Mouse (Mus musculus) skeletal muscle tissue, adult 2 months (tissue): ENCODE results near the gene Abcf3.

Source experiments
- DNase-seq: peaks from one replicate; pipeline ENCODE4 v3.0.0-alpha.2; 2012; ENCODE audit warnings: low read depth, low spot score

The Abcf3 gene

GRCm38 (mm10) chr16:20540438-20540837 is 7.9 kb upstream of the Abcf3 start:
- DNase-seq: no peak

- no peak for DNase-seq
Measured at GRCm38 (mm10) chr16:20545696-20546095, 2.7 kb upstream of the Abcf3 start.

DNA sequence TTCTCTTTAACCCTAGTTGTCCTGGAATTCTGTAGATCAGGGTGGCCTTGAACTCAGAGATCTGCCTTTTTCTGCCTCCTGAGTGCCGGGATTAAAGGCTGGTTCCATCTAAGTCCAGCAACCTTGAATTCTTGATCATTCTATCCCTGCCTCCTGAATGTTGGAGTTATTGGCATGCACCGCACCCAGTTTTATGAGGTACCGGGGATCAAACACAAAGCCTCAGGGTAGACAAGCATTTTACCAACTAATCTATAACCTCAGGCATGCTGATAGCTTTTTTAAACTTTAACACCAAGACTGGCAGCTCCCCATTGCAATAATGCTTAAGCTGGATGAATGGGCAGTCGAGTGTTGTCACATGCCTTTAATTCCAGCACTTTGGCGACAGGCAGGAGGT is 954 bp upstream of the Abcf3 start:
- no peak for DNase-seq

- DNase-seq: no peak
Measured at GRCm38 (mm10) chr16:20549161-20549560, 784 bp downstream of the Abcf3 start.

GRCm38 (mm10) chr16:20551691-20552090 is 3.3 kb downstream of the Abcf3 start:
- DNase-seq: no peak

DNA sequence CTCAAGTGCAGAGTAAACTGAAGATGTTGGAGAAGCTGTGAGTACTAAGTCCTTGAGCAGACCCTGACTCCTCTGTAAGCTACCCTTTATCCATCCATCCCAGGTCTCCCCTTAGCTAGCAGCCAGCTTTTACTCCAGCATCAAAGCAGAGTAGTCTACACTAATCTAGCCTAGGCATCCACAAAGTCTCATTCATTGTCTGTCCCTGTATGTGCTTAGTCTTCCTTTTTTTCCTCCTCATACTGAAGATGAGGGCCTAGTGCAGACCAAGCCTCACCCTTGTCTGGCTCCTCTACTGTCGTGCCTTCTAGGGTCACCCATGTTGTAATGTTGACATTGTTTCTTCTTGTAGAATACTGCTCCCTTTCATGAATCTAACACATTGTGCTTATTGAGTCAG is 4.2 kb downstream of the Abcf3 start:
- no peak for DNase-seq

GRCm38 (mm10) chr16:20555000-20555399 is 6.6 kb downstream of the Abcf3 start:
- no peak for DNase-seq

DNA sequence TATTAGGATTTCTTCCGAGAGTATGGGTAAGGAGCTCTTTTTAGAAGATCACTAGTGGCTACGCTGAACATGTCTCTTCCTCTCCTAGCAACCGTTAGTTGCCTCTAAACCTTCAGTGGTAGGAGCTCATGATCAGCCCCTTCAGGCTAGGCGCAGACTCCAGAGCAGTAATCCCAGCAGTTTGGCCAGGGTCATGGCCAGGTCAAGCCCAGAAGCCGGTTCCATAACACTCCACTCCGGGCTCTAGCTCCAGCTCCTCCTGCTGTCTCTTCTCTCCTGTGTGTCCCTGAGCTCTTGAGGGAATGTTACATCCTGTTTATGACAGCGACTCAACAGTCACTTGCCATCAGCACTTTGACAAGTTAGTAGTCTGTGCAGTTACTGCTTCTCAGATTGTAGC is 9.0 kb downstream of the Abcf3 start:
- DNase-seq: no peak

DNA sequence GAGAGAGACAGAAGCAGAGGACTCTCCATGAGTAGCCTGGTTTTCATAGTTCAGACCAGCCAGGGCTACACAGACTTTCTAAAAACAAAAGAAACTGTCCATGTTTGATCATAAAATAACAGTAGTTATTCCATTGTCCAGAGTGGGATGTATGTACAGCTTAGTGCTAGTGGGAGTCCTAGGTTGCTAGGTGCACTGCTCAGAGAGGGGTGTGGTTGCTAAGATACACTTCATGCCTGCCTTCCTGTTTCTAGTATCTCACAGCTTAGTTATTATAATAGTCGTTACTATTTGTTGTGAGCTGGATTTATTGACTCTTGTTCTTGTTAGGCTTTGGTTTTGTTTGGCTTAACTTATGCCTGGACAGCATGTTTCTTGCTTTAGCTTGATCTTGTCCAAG is 16.7 kb downstream of the Abcf3 start:
- DNase-seq: no peak

DNA sequence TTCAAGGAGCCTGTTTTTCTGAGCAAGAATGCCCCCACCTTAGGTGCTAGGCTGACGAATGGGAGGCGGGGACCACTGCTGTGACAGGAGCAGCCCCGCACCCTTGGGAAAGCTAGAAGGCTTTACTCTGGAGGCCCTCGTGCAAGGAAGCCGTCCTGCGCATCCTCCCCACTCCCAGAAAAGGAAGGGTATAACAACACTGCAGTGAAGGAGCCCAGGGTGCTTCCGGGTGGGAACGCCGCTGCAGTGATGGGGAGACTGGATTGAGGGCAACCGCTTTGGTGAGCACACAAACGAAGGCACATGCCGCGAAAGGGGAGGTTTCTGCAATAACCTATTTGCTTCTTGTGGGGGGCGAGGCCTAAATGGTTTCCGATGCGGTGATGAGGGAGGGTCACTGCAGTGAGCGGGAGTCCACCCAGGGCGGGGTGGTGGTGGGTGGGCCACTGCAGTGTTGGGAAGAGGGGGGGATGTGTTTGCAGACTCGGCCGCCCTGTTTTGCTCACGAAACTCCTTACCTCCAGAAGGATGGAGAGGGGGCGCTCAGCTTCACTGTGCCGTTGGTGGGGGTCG is 41.1 kb downstream of the Abcf3 start, which contains the start of gene Vwa5b2:
Gene Vwa5b2 (plus strand): TSS at position 106 of the 573 bp plus-strand sequence.
- no peak for DNase-seq

- DNase-seq: no peak
Measured at GRCm38 (mm10) chr16:20589939-20590679, 41.7 kb downstream of the Abcf3 start.

DNA sequence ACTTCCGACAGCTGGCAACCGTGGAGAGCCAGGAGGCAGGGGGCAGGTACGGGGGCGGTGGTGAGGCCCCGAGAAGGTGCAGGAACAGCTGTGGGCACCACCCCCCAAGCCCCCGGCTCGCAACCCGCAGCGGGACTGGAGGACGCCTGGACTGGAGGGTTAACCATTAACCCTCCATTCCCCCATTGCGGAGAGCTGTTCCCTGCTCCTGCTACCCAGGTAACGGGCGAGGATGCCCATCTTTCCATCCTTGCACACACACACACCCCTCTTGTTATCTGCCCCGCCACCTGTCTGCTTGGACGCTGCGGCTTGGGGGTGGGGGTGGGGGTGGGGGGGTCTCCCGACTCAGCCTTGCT is 42.3 kb downstream of the Abcf3 start:
- no peak for DNase-seq

GRCm38 (mm10) chr16:20591076-20591705 is 42.8 kb downstream of the Abcf3 start:
- no peak for DNase-seq

DNA sequence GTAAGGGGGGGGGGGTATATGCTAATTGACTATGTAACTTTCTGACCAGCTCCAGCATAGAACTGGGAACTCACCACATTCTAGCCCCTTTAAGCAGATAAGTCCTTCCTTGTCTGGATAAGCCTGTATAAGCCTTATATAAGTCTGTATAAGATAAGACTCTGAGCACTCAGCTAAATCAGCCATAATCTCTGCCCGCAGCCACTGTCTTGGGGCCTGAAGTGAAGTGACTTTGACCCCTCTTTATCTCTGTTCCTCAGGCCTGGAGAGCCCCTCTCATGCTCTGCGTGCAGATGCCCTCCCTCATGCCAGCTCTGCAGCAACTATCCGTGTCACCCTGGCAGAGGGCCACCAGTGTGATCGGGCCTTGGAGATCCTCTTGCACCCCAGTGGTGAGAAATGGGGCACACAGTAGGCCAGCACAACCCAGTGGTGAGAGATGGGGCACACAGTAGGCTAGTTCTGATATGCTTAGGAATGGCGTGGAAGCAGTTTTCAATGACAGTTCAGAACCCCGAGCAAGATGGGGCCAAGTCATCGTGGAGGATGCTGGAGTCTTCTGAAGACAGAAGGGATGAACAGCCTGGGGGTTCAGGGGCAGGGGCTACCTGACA is 46.8 kb downstream of the Abcf3 start:
- no peak for DNase-seq

- no peak for DNase-seq
Measured at GRCm38 (mm10) chr16:20595737-20596136, 47.4 kb downstream of the Abcf3 start.

DNA sequence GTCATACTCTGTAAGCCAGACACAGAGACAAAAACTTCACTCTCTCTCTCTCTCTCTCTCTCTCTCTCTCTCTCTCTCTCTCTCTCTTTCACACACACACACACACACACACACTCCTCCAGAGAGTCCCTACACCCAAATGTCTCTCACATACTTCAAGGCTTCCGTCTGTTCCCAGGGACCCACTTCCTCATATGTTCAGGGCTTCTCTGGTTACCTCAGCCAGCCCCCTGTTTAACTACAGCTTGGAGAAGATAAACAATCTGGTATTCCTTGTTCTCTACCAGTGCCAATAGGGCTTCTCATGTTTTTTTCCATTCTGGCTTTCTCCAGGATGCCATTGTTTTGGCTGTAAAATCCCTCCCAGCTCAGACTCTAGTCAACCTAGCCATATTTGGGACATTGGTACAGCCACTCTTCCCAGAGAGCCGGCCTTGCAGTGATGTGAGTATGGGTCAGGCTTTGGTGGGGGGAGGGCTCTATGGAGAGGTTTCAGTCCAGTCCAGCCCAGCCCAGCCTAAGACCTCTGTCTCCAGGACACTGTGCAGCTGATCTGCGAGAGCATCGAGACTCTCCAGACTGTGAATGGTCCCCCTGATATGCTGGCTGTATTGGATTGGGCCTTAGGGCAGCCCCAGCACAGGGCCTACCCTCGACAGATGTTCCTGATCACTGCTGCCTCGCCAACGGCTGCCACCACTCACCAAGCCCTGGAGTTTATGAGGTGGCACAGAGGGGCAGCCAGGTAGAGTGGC is 48.5 kb downstream of the Abcf3 start:
- no peak for DNase-seq

DNA sequence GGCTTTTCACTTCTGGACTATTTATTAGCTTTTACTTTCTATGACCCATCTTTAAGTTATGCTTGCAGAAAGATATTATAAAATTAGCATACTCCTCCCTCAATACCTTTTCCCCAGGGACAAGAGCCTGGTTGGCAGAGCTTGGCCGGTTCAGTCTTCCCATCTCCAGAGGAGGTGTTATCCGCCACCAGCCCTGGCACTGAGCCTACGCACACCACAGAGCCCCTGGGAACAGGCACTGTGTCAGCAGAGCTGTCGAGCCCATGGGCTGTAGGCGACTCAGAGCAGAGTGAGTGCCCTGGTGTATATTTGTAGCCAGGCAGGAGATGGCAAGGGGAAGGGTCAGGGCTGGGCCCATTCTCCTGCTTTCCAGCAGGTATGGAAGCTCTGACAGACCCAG is 52.1 kb downstream of the Abcf3 start:
- no peak for DNase-seq

DNA sequence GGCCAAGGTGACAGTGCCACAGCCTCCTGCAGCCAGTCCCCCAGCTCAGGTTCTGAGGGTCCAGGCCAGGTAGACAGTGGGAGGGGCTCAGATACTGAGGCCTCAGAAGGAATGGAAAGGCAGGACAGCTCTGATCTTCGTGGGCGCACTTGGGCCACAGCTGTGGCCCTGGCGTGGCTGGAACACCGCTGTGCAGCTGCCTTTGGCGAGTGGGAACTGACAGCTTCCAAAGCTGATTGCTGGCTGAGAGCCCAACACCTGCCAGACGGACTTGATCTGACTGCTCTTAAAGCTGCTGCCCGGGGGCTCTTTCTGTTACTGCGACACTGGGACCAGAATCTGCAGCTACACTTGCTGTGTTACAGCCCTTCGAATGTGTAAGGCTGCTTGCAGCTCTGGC is 56.3 kb downstream of the Abcf3 start:
- DNase-seq: no peak

GRCm38 (mm10) chr16:20610501-20611356 is 62.4 kb downstream of the Abcf3 start:
- DNase-seq: peak; percentile 53
